Mouse (Mus musculus): Measurements from ENCODE around the gene Igfbp1. TPM values are rescaled to one million over a fixed set of nuclear protein-coding genes. Genes with fewer than 3 reads are reported as not detected.

Igfbp1 gene
- polyA plus RNA-seq (2012; rRNA removed; ENCODE audit: low replicate concordance) = 0.43 TPM in 1 of 2 replicates, not detected in the other

DNA sequence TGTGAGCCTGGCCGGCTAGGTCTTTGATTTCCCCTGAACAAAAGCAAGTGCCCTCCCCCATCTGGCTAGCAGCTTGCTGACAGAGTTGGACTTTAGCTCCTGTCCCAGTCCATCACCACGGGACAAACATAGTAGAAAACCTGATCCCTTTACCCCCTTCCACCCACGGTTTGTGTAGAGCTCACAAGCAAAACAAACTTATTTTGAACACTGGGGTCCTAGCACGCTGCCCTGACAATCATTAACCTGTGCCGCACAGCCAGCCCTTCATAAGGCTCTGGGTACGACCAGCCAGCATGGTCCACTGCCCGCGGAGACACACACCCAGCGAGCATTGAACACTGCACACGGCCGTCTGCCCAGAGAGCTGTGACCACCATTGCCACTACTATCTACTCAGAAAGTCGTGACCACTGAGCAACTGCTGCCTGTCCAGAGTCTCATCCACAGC lies at the start of gene Igfbp1:
TSS of gene Igfbp1 (plus strand) at position 292 of the 451 bp plus-strand sequence.

GRCm38 (mm10) chr11:7188469-7188868 lies 9.1 kb upstream of the Igfbp1 start, which contains the start of gene Gm11985:
Gene Gm11985, minus strand, starts transcription at chr11:7188569.

GRCm38 (mm10) chr11:7213501-7214341 lies 16.1 kb downstream of the Igfbp1 start, which contains the start of gene Igfbp3:
Gene Igfbp3, minus strand, starts transcription at chr11:7213923.

Other genes starting within 250 kb of the Igfbp1 start
- gene Adcy1, start 134.3 kb upstream of the Igfbp1 start, polyA plus RNA-seq (2012; rRNA removed; ENCODE audit: low replicate concordance) = 0.41 and 0.89 TPM in 2 replicates
- gene Gm11985, start 9.2 kb upstream of the Igfbp1 start, polyA plus RNA-seq (2012; rRNA removed; ENCODE audit: low replicate concordance) = not detected in 2 replicates
- 36.1 and 87.9 TPM in 2 replicates for gene Igfbp3, start 16.1 kb downstream of the Igfbp1 start, polyA plus RNA-seq (2012; rRNA removed; ENCODE audit: low replicate concordance)